In the genomic region with DNA sequence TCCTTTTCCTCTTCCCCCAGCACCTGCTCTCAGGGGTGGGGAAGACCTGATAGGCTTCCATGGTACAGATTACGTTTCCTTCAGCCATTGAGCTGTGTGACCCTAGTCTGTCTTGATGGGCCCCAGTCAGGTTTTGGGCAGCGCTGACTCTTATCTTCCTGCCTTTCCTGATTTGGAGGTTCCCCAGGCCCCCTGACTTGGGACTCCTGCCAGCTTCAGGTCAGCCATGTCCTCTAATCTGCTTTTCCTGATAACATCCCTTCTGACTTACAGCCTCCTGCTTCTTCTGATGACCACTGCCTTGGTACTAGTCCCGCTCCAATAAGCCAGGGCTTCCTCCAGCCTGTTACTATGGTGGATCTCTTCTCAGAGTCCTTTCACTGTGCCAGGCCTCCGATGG, we compare ENCODE assay signal across 19 mouse cellular contexts.
"Had no signal": no experiment of that assay in that cellular context is flagged by ENCODE, and none has a peak within 500 bp of the region (broad histone marks: within the 10 kb centered on the region; RNA-seq: fewer than 3 reads in every experiment).

No protein-coding gene starts in this region.

- H3K4me2 ChIP-seq: limb, embryonic 13.5 days; lung, embryonic 14.5 days; midbrain, embryonic 12.5 days; midbrain, embryonic 15.5 days; neural tube, embryonic 12.5 days; neural tube, embryonic 15.5 days had no signal

- H3K27me3 ChIP-seq: limb, embryonic 13.5 days; midbrain, embryonic 12.5 days; midbrain, embryonic 15.5 days; neural tube, embryonic 12.5 days; neural tube, embryonic 15.5 days had no signal

- H3K9me3 ChIP-seq: limb, embryonic 10.5 days; limb, embryonic 13.5 days; midbrain, embryonic 12.5 days; midbrain, embryonic 15.5 days; neural tube, embryonic 12.5 days; neural tube, embryonic 15.5 days had no signal

- DNase-seq: layer of hippocampus, adult 9-11 months; liver; liver, postnatal 0 days; right cerebral cortex, adult 18-20 months; right cerebral cortex, postnatal 14 days; right cerebral cortex, postnatal 4 days; thymus, adult 2 months; thymus, postnatal 14 days; thymus, postnatal 4 days had no signal

- H3K9ac ChIP-seq: liver, embryonic 14.5 days; liver, postnatal 0 days; midbrain, embryonic 12.5 days; midbrain, embryonic 15.5 days; neural tube, embryonic 12.5 days; neural tube, embryonic 15.5 days had no signal

- H3K36me3 ChIP-seq: midbrain, embryonic 15.5 days had no signal

- H3K4me3 ChIP-seq: layer of hippocampus, adult 2 months; limb, embryonic 10.5 days; limb, embryonic 13.5 days; midbrain, embryonic 12.5 days; midbrain, embryonic 15.5 days; neural tube, embryonic 12.5 days; neural tube, embryonic 15.5 days had no signal

- H3K27ac ChIP-seq: layer of hippocampus, adult 2 months; limb, embryonic 13.5 days; liver, embryonic 14.5 days; macrophage; midbrain, embryonic 12.5 days; midbrain, embryonic 15.5 days; neural tube, embryonic 12.5 days; neural tube, embryonic 15.5 days had no signal

- ATAC-seq: midbrain, embryonic 15.5 days had no signal
